Mouse (Mus musculus): ENCODE measurements around the gene Scmh1. TPM values are rescaled to one million over a fixed set of nuclear protein-coding genes. Genes with fewer than 3 reads are reported as not detected.
A peak's percentile ranks its signal among the peaks of the same experiment; 100 is the strongest.
"Not testable (repeated sequence)": the region's sequence is repeated elsewhere in the genome, so short reads cannot be mapped to it uniquely, and the experiment has no call there.

Scmh1 gene
- 10 to 100 TPM; 38.6 to 45.9 TPM for total RNA-seq (2021)
- long read RNA-seq, experiment 1, partial matches to known transcripts, result 0 of 6 reads
- long read RNA-seq, experiment 1, other reads (novel, unspliced or antisense), result 3 of 6 reads
- long read RNA-seq, experiment 2, partial matches to known transcripts, result 0 of 4 reads
- long read RNA-seq, experiment 2, other reads (novel, unspliced or antisense), result 2 of 4 reads

- peak; percentile 72 to 83 for DNase-seq
These were observed at the start of gene Scmh1 for GRCm38 (mm10) chr4:120405144-120405805. Gene Scmh1, plus strand, starts transcription at chr4:120405281.

- DNase-seq, result no peak
These were observed 45.0 kb upstream of the Scmh1 start for GRCm38 (mm10) chr4:120360011-120360521.

DNA sequence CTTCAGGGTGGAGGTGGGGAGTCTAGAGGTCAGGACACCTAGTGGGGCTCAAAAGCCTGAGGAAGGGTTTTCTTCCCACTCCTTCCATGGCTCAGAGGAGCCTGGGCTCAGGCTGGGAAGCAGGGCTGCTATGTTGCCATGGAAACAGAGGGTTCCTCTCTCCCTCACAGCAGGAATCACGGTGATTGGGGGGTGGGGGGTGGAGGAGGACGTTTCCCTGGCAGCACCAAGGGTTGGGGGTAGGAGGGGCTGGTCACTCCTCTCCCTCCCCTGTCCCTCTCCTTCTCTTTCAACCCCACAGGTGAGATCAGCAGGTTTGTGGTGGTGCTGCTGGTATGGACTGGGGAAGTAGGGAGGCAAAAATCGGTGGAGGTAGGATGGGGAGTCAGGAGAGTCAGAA lies 40.4 kb upstream of the Scmh1 start:
- DNase-seq, result no peak

DNA sequence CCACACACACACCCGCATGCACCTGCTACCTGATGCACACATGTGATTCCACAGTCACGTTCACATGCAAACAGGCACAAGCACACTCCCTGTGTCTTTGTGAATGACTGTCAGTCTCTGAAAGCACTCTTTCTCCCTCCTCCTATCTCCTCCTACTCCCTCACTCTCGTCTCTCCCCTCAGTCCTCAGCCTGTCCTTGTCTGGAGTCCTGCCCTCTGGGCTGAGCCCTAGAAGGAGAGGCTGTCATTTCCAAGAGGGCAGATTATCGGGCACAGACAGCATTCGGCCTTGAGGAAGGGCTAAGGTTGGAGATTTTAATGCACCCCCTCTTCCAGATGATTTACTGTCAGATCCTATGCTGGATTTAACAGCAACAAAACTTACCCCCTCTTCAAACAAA lies 39.6 kb upstream of the Scmh1 start:
- DNase-seq, result no peak

GRCm38 (mm10) chr4:120368031-120368430 lies 37.0 kb upstream of the Scmh1 start:
- DNase-seq, result peak in 1 of 2 experiments; percentile 19

DNA sequence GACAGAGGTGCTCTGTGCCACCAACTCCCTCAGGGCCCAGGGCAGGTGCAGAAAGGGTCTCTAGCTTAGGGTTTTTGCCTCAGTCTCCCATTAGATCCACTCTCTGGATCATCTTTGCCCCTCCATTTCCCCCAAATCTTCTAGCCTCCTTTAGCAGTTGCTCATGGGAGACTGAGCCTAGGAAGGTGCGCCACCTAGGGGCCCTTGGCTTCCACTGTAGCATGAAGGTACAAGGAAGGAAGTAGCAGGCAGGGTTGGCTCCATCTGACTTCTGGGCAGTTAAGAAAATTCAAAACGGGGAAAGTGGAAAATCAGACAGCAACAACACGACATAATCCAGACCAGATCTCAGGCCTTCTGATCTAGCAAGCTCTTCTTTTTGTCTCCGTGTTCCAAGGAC lies 36.4 kb upstream of the Scmh1 start:
- peak; percentile 74 to 81 for DNase-seq

GRCm38 (mm10) chr4:120369156-120369555 lies 35.9 kb upstream of the Scmh1 start:
- peak; percentile 54 to 79 for DNase-seq

DNA sequence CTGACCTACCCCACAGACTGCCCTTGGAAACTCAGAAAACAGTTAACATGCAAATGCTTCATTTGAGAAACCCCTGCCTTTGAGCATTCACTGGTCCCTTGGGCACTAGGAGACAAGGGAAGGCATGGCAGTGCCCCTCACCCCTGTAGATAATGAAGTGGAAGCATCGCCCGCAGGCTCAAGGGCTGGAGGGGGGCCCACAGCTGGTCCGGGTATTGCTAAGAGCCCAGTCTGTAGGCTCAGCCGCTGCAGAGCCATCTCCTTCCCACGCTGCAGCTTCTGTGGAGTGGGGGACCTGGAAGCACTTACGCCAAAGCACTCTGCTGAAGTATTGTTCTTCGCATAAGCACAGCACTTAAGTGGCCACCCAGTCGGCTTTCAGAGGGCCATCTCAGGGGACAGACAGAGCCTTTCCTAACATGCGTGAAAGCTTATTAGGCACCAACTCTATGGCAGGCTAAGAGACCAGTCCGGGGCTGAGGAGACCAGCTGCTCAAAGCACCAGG lies 35.2 kb upstream of the Scmh1 start:
- no peak for DNase-seq

DNA sequence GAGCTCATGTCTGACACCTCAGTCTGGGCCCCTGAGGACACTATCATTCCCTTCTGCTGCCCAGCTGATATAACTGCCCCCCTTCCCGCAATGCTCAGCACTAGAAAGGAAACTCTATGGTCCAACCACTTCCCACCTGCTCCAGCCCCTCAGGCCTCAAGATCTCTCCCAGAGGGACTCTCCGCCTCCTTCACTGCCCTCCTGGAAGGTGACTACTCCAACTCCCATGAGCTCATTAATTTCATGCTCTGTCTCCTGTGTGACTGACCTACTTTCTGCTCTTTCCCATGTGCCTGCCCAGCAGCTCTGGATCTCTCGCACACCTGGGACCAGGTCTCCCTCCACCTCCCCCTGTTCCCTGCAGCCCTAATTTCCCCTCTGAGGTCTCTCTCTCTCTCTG lies 32.2 kb upstream of the Scmh1 start:
- no peak for DNase-seq

GRCm38 (mm10) chr4:120373813-120374212 lies 31.3 kb upstream of the Scmh1 start:
- no peak for DNase-seq

- peak; percentile 84 to 86 for DNase-seq
These were observed 24.2 kb upstream of the Scmh1 start for GRCm38 (mm10) chr4:120380811-120381391.

GRCm38 (mm10) chr4:120385496-120385895 lies 19.6 kb upstream of the Scmh1 start:
- no peak for DNase-seq

DNA sequence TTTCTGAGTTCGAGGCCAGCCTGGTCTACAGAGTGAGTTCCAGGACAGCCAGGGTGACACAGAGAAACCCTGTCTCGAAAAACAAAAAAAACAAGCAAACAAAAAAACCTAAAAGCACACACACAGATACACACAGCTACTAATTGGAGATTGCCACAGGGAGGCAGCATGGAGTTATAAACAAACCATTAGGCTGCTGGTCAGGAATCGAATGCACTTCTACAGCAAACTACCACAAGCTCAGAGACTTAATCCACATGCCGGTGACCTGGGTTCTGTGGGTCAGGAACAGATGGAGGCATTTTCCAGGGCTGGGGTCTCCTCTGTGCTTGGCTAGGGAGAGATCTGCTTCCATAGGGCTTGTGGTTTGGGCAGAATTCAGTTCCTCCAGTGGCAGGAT lies 17.6 kb upstream of the Scmh1 start:
- peak; percentile 42 to 57 for DNase-seq

DNA sequence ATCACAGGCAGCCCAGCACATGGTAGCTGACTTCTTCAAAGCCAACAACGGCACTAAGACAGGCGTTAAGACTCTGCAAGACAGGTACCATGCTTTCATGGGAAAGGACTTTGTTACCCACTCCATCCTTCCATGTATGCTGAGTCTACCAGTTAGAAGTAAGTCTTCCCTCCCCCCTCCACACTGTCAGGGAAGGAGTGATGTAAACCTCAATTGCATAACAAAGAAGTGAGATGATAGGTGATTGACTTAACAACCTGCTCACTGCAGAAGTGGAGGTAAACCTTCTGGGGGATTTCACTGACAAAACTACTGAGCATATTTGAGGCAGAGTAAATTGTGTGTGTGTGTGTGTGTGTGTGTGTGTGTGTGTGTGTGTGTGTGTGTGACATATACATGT lies 17.1 kb upstream of the Scmh1 start:
- no peak for DNase-seq

- no peak for DNase-seq
These were observed 16.0 kb upstream of the Scmh1 start for GRCm38 (mm10) chr4:120388998-120389542.

DNA sequence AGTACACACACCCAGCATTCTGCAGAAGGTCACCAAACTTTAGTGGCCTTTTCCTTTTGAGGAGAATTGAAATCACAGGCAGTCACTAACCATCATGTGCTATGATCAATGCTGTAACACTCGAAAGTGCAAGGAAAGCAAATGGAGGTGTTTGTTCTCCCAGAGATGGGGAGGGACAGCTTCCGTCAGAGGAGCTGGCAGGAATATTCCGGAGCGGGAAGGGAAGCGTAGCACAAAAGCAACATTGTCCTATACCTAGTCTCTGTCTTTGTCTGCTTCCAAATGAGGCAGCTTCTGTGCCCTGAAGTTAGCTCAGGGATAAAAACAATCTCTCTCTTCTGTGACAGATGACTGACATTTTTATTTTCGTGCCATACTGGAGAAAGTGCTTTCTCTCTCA lies 15.5 kb upstream of the Scmh1 start:
- no peak for DNase-seq

GRCm38 (mm10) chr4:120391591-120391990 lies 13.5 kb upstream of the Scmh1 start:
- no peak for DNase-seq

- no peak for DNase-seq
These were observed 12.7 kb upstream of the Scmh1 start for GRCm38 (mm10) chr4:120392341-120392740.

DNA sequence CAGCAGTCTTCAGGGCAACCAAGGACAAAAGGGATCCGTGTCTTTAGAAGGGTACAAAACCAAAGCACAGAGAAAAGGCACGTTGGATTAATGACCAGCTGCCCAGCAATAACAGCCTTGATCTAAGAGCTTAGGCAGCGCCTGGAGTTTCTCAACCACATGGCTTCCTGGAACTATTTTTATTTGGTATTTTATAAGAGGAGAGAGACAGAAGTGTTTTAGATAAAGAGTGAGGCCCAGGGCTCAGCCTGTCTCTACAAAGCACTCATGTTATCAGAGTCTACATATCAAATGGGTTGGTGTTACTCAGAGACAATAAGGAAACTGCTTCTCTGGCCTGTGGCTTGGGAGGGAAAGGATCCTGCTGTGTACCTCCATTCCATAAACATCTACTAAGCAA lies 12.3 kb upstream of the Scmh1 start:
- no peak for DNase-seq

GRCm38 (mm10) chr4:120400251-120400650 lies 4.8 kb upstream of the Scmh1 start:
- DNase-seq, result no peak

GRCm38 (mm10) chr4:120402105-120402504 lies 3.0 kb upstream of the Scmh1 start:
- not testable (repeated sequence) for DNase-seq

DNA sequence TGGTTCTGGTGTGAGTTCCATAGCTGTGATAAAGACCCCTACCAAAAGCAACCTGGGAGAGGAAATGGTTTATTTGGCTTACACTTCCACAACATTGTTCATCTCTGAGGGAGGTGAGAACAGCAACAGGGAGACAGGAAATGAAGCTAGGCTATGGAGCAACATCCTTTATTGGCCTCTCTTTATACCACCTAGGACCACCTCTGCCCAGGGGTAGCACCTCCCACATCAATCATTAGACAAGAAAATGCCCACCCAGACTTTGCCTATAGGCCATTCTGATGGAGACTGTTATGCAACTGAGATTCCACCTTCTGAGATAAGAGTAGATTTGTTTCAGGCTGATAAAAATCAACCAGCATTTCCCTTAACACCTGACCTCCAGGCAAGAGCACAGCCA lies 834 bp upstream of the Scmh1 start:
- no peak for DNase-seq

DNA sequence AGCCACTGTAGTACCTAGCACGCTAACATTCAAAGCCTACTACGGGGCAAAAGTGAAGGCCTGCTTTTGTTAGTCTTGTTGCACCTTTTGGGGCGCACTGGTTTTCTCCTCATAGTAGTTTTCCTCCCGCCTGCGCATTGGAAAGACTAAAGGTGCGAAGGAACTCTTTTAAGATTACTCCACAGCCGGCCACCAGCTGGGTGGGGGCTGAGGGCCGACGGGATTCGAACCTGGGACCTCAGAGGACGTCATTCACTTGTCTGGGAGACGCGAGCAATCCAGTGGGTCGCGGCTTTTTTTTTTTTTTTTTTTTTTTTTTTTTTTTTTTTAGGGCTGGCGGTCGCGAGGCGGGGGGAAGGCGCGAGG lies 320 bp upstream of the Scmh1 start:
- peak in 1 of 2 experiments; percentile 15 for DNase-seq
